In the genomic region with DNA sequence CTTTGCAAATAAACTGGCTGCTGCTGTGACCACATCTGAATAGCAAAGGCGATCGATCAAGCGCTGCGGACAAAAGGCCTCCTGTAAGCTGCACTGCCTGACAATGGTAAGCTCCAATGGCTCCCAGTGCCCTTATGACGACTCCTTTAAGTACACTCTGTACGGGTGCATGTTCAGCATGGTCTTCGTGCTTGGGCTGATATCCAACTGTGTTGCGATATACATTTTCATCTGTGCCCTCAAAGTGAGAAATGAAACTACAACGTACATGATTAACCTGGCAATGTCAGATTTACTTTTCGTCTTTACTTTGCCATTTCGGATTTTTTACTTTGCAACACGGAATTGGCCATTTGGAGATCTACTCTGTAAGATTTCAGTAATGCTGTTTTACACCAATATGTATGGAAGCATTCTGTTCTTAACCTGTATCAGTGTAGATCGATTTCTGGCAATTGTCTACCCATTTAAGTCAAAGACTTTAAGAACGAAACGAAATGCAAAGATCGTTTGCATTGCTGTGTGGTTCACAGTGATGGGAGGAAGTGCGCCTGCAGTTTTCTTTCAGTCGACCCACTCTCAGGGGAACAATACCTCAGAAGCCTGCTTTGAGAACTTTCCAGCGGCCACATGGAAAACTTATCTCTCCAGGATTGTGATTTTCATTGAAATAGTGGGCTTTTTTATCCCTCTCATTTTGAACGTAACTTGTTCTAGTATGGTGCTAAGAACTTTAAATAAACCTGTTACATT, we compare ENCODE assay signal across 1 mouse cellular context.
TF ChIP-seq lines count a peak whose summit lies in the region.

No protein-coding gene starts in this region.

TF ChIP-seq in CH12.LX, 34 proteins besides CTCF, POLR2A, EP300 and RAD21 (continued from another document):
- TF ChIP-seq HCFC1 (IDR thresholded peaks at IDR 0.05; ENCODE audit: low read depth, low read length) (0 out of 2 replicates have a peak, but pooled peaks have one; percentile 35), MXI1 (IDR thresholded peaks at IDR 0.05; ENCODE audit: low read depth, low read length) (no peak; the same call in 1 of the 2 replicates), ZNF384 (IDR thresholded peaks at IDR 0.05; ENCODE audit: low read depth, low read length) (no peak), USF2 (conservative IDR thresholded peaks at IDR 0.05; ENCODE audit: low read depth, low read length) (no peak), MAFK (IDR thresholded peaks at IDR 0.05; ENCODE audit: insufficient replicate concordance, low read length) (no peak), RCOR1 (conservative IDR thresholded peaks at IDR 0.05; ENCODE audit: low read depth, low read length) (no peak), ZC3H11A (IDR thresholded peaks at IDR 0.05; ENCODE audit: low read depth, low read length) (no peak), USF1 (IDR thresholded peaks at IDR 0.05; ENCODE audit: low read depth, low read length) (no peak), CHD2 (IDR thresholded peaks at IDR 0.05; ENCODE audit: low read length) (no peak), TCF12 (IDR thresholded peaks at IDR 0.05; ENCODE audit: low read depth, low read length) (peak; percentile 50; the same call in 1 of the 2 replicates), POLR2AphosphoS2 (IDR thresholded peaks at IDR 0.05; ENCODE audit: low read depth, low read length) (no peak), ZKSCAN1 (IDR thresholded peaks at IDR 0.05; ENCODE audit: borderline replicate concordance, low read depth, low read length) (no peak), TBP (conservative IDR thresholded peaks at IDR 0.05; ENCODE audit: low read depth, low read length) (peak; percentile 64; the same call in 1 of the 2 replicates), PAX5 (IDR thresholded peaks at IDR 0.05; ENCODE audit: low read length) (no peak), ETS1 (conservative IDR thresholded peaks at IDR 0.05; ENCODE audit: low read depth, low read length) (peak; percentile 51; the same call in 1 of the 2 replicates), E2F4 (IDR thresholded peaks at IDR 0.05; ENCODE audit: insufficient replicate concordance, low read depth, low read length) (no peak), JUN (IDR thresholded peaks at IDR 0.05; ENCODE audit: insufficient read depth, low read depth, low read length) (no peak), NELFE (IDR thresholded peaks at IDR 0.05; ENCODE audit: low read depth, low read length) (no peak)
TF ChIP-seq in CH12.LX: peak in this region for 16.
